Mouse (Mus musculus) lung, postnatal 36 days (tissue): ENCODE results near the gene Lhfp.
A peak's percentile ranks its signal among the peaks of the same experiment; 100 is the strongest.

Source experiments
- DNase-seq: peaks from one replicate; pipeline ENCODE4 v3.0.0; 2022; ENCODE audit warnings: mixed read lengths

Lhfp gene

DNA sequence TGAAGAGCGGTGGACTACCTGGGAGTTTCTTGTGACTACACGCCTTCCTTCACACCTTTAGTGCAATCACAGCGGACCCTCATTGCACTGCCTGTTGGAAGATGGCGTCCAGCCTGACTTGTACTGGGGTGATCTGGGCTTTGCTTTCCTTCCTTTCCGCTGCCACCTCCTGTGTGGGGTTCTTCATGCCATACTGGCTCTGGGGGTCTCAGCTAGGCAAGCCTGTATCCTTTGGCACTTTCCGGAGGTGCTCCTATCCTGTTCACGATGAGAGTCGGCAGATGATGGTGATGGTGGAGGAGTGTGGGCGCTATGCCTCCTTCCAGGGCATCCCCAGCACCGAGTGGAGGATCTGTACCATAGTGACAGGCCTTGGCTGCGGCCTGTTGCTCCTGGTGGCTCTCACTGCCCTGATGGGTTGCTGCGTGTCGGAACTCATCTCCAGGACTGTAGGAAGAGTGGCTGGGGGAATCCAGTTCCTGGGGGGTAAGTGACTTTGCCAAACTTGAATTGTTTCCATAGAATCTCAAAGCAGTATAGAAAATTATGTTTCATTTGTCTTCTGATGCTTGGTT, 2.0 kb downstream of the Lhfp start:
- DNase-seq = no peak

DNA sequence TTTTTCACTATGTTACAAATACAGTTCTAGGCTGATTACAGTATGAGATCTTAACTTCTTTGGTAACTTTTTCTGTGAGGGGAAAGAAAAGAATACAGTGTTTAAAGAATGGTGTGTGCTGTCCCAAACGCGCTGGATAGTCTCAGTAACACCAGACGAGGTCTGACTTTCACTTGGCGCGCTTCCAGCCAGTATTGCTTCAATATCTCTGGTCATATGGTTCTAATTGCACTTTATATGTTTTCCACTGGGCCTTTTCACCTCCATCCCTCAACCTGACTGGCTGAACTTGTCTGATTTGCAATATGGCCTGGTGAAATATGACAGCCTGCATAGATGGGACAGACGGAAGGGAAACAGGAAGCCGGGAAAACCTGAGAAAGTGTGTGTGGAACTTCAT, 2.9 kb downstream of the Lhfp start:
- peak; percentile 56 for DNase-seq

DNA sequence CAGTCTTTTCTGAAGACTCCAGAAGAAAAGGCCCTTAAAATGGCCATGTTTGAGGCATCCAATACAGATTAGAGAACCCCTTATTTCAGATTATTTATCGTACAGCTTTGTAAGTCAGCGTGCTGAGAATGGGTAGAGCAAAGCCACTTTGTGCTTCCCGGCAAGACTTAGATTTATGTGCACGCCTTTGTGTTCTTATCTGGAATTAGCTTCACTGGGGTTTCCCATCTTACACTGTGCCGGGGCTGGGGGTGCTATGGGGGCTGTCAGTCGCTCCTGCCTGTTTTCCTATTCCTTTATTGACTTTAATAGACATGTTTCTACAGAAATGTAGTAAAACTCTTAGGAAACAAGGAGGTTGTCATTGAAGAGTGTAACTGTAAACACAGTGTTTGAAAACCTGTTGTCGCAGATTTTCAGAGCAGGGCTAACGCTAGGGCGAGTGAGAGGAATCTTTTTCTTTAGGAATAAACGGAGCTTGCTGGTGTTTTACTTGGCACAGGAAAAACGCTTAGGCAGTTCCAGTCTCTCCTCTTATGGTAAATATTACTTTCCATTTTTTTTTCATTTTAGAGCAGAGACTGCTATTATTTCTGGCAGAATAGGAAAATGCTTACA, 3.5 kb downstream of the Lhfp start:
- no peak for DNase-seq

DNA sequence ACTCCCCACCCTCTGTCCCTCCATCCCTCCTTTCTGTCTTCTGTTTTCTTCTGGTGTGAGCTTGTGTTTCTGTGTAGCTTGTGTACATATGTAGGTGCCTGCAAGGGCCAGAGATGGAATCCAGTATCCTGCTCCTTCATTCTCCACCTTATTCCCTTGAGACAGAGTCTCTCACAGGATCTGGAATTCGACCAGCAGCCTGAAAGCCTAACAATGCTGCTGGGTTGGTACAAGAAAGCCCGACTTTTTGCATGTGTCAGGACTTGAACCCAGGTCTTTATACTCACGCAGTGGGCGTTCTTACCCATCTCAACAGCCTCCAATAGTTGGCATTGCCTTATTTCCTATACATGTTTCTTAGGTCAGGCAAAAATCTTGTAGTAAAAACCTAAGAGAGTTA, 4.4 kb downstream of the Lhfp start:
- DNase-seq = no peak

DNA sequence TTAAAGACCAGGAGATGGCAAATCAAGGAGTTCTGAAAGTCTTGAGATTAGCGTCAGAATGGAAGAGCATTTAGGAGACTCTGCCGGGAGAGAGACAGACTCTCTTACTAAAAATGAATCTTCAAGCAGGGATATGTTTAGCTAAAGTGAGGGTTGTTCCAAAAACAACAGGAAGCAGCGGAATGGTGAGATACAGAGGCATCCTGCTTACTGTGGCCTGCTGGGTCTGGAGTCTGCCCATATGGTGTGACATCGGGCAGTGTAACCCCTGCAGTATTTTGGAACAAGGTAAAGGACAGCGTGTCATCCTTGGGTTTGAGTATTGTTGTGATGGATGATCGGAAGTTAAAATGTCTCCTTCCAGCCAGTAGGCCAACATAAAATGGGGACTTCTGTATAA, 5.0 kb downstream of the Lhfp start:
- peak; percentile 48 for DNase-seq

- DNase-seq = no peak
Observed at GRCm38 (mm10) chr3:53052385-53052784, 11.1 kb downstream of the Lhfp start.

- no peak for DNase-seq
Observed at GRCm38 (mm10) chr3:53056430-53056829, 15.1 kb downstream of the Lhfp start.

GRCm38 (mm10) chr3:53059959-53060358, 18.6 kb downstream of the Lhfp start:
- peak; percentile 40 for DNase-seq

DNA sequence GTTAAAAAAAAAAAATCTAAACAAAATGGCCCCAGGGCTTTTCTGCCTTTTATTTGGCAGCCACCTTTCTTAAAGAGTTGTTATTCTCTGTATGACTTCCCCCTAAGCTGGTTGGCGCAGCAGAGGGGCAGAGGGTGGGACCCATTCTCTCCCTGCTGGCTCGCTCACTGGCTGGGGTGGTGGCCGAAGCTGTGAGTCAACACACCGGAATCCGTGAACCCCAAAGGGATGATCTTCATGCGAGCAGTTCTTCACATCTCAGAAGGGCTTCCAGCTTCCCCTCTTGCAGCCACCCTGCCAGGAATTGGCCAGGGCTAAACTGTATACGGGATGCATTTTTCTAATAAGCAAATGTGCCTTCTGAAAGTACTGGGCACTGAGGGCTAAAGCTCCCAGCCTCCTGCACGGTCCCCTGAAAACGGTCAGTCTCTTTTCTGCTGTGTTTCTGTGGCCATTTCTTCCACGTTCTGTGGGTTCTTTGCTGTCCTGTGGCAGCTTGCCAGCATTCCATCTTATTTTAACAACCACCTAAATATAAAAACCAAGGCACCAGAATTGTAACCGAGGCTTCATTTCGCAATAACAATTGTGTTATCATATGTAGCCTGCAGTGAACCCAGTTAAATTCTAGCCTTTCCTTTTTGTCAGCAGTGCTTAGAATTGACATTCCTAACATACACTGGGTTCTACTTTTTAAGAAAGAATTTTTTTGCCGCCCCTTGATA, 22.3 kb downstream of the Lhfp start:
- peak; percentile 42 for DNase-seq

GRCm38 (mm10) chr3:53065267-53066094, 24.2 kb downstream of the Lhfp start:
- no peak for DNase-seq

DNA sequence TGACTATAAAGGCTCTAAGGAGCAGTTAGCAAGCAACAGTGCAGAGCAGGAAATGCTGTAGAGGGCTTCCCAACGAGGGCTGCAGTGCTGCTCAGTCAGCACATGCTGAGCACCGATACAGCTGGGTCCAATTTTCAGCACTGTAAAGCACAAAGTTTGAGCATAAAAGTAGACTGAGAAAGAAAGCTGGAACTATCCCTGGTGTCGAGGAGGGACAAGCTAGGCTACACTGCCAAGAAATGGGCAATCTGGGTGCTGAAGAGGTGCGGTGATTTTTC, 24.7 kb downstream of the Lhfp start:
- no peak for DNase-seq

DNA sequence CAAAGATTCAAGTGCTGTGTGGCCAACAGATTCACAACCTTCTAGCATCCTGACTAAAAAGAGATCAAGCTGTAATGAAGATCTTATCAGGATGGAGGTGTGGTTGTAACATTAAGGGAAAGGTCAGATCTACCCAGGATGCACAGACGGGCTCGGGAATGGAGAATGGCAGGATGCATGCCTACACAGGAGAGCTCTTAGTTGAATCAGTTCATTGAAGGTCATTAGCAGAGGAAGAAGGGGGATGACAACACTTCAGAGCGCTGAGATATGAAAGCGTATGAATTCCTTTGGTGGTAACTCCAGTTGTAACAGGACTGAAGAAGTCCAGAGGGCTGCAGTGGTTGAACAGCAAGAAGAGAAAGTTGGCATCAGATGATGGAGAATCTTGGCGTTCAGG, 27.1 kb downstream of the Lhfp start:
- no peak for DNase-seq

DNA sequence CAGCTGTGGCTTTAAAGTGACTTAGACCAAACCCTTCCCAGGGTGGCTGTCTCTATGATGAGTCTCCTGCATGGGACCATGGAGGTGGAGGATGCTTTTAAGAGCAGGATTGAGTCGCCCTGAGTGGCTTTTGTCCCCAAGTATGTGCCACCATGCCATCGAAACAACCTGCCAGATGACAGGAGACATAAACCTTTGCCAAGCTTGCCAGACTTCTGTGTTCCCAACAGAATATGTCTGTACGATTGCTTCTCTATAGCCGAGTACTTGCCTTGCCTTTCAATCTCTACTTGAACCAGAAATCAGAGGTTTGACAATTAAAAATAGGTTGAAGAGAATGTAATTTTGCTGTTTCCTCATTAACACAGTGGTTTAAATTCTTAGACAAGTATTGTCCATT, 32.9 kb downstream of the Lhfp start:
- no peak for DNase-seq

DNA sequence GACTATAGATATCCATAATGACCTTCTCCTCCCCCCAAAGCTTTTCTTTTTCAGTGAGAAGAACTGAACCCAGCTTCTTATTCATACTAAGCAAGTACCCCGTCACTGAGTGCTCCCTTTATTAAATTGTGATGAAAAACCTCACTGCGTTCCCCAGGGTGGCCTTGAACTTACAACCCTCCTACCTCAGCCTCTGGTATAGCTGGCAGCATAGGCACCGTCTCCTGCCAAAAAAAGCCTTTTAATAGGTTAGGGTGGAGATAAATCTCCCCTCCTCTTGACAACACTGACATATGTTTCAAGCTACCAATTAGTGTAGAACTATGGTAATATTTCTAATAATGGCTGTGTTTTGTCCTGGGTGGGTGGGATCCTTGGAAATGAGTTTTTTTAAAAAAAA, 33.4 kb downstream of the Lhfp start:
- no peak for DNase-seq

- DNase-seq = no peak
Observed at GRCm38 (mm10) chr3:53080286-53080685, 39.0 kb downstream of the Lhfp start.

DNA sequence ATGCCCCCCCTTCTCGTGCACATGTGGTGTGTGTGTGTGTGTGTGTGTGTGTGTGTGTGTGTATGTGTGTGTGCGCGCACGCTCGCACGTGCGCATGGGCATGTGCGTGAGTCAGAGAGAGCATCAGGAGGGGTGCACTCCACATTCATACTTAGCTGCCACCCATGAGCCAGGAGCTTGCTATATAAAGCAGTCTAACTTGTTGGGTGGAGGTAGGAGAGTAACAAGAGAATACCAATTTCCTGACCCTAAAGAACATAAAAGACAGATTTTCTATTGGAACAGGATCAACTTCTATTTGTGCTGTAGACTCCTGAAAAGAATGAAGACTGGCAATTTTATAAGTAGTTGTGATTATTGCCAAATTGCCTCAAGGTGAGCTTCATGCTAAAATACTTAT, 39.4 kb downstream of the Lhfp start:
- DNase-seq = no peak

GRCm38 (mm10) chr3:53083717-53084116, 42.4 kb downstream of the Lhfp start:
- no peak for DNase-seq

DNA sequence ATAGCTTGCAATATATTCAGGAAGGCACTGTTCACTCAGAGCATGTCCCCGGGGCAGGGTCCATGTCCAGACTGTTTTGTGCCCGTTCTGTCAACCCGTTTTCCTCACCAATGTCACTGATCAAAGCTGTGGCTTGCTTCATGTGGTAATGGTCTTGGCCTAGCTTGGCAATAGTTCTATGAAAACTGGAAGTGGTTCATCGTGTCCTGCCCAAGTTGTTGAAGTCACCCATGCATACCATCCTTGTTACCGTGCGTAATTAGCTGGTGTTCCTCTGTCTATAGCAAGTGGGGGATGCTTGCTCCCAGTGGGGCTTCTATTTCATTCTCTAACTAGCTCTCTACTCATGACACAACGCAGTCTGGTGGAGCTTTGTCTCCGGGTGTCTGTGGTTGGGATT, 43.5 kb downstream of the Lhfp start:
- DNase-seq = no peak

DNA sequence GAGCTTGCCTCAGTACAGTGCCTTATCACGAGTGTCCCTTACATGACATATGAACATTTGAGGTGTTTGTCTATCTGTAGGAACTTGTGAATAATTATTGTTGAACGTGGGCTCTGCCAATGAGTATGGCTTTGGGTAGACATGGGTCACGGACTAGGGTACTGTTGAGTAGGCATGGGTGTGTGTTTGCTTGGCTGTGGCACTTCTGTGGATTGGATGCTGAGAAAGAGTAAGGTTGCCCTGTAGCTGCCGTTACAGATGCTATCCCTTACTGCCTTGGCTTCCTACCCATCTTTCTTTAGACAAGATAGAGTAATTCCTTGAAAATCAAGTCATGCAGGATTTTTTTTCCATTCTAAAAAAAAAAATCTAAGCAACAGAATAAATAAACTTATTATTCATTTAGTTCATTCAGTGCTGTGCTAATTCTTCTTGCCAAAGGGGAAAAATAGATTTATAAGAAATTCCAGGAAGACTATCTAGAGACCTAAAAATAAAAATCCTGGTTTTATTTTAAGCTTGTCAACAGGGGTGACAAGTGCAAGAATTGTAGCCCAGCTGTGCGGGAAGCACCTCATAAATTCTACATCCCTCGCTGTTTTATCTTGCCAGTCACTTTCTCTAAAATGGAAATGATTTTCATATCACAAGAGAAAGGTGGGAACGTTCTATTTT, 45.3 kb downstream of the Lhfp start:
- peak; percentile 25 for DNase-seq

DNA sequence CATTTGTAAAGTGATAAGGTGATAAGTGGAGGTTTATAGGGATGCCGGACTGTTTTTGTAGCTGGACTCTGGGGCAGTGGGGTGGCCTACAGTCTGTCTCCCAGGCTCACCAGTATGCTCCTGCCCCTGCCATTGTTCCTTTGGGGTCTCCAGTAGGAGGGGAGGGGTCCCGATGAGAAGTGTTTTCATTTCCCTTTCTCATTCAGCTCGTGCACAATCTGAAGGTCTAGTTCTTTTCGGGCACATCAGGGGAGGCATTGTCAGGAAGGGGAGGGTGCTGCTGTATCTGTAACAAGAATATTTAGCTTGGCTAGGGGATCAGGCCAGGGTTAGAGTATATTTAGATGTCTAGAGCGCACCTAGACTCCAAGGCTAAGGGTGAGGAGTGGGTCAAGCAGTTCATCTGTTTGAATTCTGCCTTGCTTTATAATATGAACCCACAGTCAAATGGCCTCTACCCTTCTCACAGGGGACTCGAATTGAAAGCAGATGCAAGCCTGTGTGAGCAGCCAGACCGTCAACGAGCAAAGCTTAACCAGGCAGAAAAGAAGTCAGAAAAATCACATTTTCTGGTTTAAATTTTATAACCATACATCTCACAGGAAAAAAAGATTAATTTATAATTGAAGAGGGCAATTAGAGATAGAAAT, 46.0 kb downstream of the Lhfp start:
- no peak for DNase-seq

GRCm38 (mm10) chr3:53089921-53090320, 48.6 kb downstream of the Lhfp start:
- no peak for DNase-seq

GRCm38 (mm10) chr3:53100210-53100609, 58.9 kb downstream of the Lhfp start:
- no peak for DNase-seq

DNA sequence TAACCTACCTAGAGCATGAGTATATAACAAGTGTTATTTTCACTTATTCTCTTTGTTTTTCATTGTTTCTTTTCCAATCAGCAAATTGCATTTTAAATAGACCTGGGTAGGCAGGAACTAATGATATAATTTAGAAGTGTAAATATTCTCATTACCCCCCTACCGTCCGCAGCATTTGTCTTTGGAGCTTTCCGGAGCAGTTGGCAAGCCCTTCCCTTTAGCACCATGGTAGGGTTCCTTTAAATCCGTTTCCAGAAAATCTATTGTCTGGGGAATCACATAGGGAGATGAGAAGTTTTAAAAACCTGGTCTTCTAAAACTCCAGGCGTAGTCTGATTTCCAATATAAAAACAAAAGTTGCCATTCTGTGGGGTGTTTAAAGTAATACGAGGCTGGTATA, 59.5 kb downstream of the Lhfp start:
- DNase-seq = no peak
